Mouse (Mus musculus) cerebellum, adult 9-11 months (tissue): Measurements from ENCODE around the gene Tuba1a.
"Not testable (repeated sequence)": the region's sequence is repeated elsewhere in the genome, so short reads cannot be mapped to it uniquely, and the experiment has no call there.

ENCODE experiments used
- DNase-seq: peaks from one replicate; pipeline ENCODE4 v3.0.0; 2022

Tuba1a gene

GRCm38 (mm10) chr15:98923031-98923537 lies 30.4 kb downstream of the Tuba1a start:
- no peak for DNase-seq

- DNase-seq = no peak
Measured at GRCm38 (mm10) chr15:98922581-98922980, 30.9 kb downstream of the Tuba1a start.

- no peak for DNase-seq
Measured at GRCm38 (mm10) chr15:98921510-98921909, 32.0 kb downstream of the Tuba1a start.

GRCm38 (mm10) chr15:98918499-98918895 lies 35.0 kb downstream of the Tuba1a start:
- not testable (repeated sequence) for DNase-seq

- peak; percentile 99 for DNase-seq
Measured at GRCm38 (mm10) chr15:98917538-98918498, 35.7 kb downstream of the Tuba1a start, which contains the start of gene Lmbr1l. TSS of gene Lmbr1l (minus strand) at chr15:98918231.

DNA sequence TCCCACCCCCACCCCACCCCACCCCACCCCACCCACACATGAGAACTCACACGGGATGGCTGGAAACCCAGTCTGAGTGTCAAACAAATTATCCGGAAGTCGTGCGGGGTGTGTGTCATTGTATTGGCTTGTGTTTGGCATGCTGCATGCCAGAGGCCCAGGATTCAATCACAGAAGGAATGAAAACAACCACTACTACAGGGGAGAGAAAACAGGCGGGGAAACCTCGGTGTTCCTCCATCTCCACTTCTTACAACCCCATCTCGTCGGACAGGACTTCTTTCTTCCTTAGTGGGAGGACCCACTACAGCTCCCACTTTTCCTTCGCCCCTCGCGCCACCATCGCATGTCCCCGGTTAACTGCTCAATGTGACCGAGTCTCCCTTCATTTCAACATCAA lies 36.4 kb downstream of the Tuba1a start:
- DNase-seq = no peak

- no peak for DNase-seq
Measured at GRCm38 (mm10) chr15:98916016-98916415, 37.5 kb downstream of the Tuba1a start.

DNA sequence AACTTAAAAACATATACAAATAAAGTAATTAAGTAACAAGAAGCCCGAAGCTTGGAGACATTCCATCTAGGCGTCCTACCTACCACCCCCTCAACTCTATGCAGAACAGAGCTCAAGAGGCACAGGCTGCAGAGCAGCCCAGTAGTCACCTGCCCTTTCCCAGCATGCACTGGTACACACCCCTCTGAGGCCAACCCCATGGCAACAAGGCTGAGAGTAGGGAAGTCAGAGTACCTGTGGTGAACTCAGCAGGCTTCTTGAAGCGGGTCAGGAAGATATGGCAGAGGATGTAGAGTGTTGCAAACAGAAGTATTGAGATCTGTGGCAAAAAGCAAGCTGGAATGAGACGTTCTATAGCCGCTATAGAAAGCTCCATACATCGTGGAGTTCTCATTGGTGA lies 38.6 kb downstream of the Tuba1a start:
- no peak for DNase-seq

GRCm38 (mm10) chr15:98904692-98905091 lies 48.8 kb downstream of the Tuba1a start:
- no peak for DNase-seq

DNA sequence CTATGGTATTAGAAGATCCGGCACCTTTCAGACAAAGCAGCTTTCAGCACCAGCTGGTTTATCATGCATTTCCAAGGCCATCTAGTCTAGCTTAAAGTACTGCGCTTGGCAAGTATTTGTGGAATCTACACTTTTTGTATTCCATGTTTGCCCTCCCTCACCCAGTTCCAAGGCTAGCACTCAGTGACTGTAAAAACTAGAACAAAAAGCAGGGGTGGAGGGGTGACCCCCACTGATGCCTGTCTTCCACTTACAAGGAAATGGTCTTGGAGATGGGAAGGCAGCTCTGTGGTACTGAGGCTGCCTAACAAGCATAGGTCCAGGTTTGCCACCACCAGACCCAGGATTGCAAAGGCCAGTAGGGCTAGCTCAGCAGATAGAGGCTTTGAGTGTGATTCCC lies 50.9 kb downstream of the Tuba1a start:
- no peak for DNase-seq

- DNase-seq = no peak
Measured at GRCm38 (mm10) chr15:98901530-98901929, 52.0 kb downstream of the Tuba1a start.
